20 mouse cellular contexts compared by ENCODE assay signal in the genomic region with DNA sequence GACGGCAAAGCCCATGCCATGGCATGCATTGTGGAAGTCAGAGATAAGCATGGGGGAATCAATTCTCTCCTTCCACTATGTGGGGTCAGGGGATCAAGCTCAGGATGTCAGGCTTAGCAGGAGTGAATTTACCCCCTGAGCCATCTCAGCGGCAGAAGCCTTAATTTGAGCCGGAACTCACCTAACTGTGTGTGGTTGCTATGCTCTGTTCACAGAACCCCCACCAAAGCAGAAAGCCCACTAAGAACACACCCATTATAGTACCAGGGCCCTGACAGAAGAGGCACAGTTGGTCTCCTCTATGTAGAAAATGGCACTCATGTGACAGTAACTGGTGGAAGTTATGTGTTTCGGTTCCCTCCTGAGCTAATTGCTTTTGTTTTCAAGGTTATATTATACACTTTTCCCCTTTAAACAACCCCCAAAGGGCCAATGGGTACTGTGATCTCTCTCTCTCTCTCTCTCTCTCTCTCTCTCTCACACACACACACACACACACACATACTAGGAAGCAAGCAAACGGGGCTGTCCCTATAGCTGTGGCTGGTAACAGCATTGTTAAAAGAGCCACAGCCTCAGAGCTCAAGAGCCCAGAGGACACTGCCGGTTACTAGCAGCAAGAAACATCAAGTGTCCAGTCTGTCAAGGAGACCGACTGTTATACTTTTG. TPM values are rescaled to one million over a fixed set of nuclear protein-coding genes. Genes with fewer than 3 reads are reported as not detected.
DNase-seq lines count a peak whose midpoint lies in the region; ATAC-seq lines count a peak whose summit lies in the region.
"Had no signal": no experiment of that assay in that cellular context is flagged by ENCODE, and none has a peak within 500 bp of the region (broad histone marks: within the 10 kb centered on the region; RNA-seq: fewer than 3 reads in every experiment).

No protein-coding gene starts in this region.

- ATAC-seq in neural tube, embryonic 14.5 days (ENCODE audit: low read depth) = peak; percentile 33; the same call in 1 of the 2 replicates

- H3K4me3 ChIP-seq in heart, embryonic 10.5 days = no peak overlapping the region
- no peak overlapping the region for H3K4me3 ChIP-seq in neural tube, embryonic 14.5 days (ENCODE audit: low read depth, low read length)
- no peak overlapping the region for H3K4me3 ChIP-seq in limb, embryonic 10.5 days
- H3K4me3 ChIP-seq: embryonic facial prominence, embryonic 12.5 days; liver, embryonic 15.5 days had no signal

- peak overlapping the region; percentile 47 for H3K27ac ChIP-seq in heart, embryonic 10.5 days
- peak overlapping the region; percentile 49; the same call in 1 of the 2 replicates for H3K27ac ChIP-seq in neural tube, embryonic 14.5 days (ENCODE audit: low read depth, low read length)
- H3K27ac ChIP-seq in limb, embryonic 10.5 days = no peak overlapping the region
- H3K27ac ChIP-seq: embryonic facial prominence, embryonic 12.5 days; liver, embryonic 15.5 days had no signal

- no peak overlapping the region for H3K4me2 ChIP-seq in neural tube, embryonic 14.5 days (ENCODE audit: low read depth, low read length)
- H3K4me2 ChIP-seq: embryonic facial prominence, embryonic 12.5 days; heart, embryonic 11.5 days; liver, embryonic 15.5 days had no signal

- H3K9ac ChIP-seq in neural tube, embryonic 14.5 days (replicated peaks; ENCODE audit: low read depth, low read length) = no peak overlapping the region
- H3K9ac ChIP-seq: embryonic facial prominence, embryonic 12.5 days; liver, embryonic 15.5 days had no signal

- no peaks in the 10 kb centered on the region for H3K9me3 ChIP-seq in heart, embryonic 10.5 days
- H3K9me3 ChIP-seq in neural tube, embryonic 14.5 days (ENCODE audit: control insufficient read depth, low read length) = no peaks in the 10 kb centered on the region
- H3K9me3 ChIP-seq in limb, embryonic 10.5 days (replicated peaks) = no peaks in the 10 kb centered on the region
- H3K9me3 ChIP-seq: embryonic facial prominence, embryonic 12.5 days; G1E; liver, embryonic 15.5 days had no signal

- H3K36me3 ChIP-seq in heart, embryonic 10.5 days = no peaks in the 10 kb centered on the region
- no peaks in the 10 kb centered on the region for H3K36me3 ChIP-seq in neural tube, embryonic 14.5 days (ENCODE audit: control insufficient read depth, insufficient read depth, low read length)
- no peaks in the 10 kb centered on the region for H3K36me3 ChIP-seq in limb, embryonic 10.5 days
- H3K36me3 ChIP-seq: embryonic facial prominence, embryonic 12.5 days; G1E; liver, embryonic 15.5 days had no signal

- 43% methylated on average over 7 of the region's 7 CpGs for WGBS in heart, embryonic 10.5 days
- WGBS in neural tube, embryonic 14.5 days = 42% methylated on average over 7 of the region's 7 CpGs
- WGBS in limb, embryonic 10.5 days = 54% methylated on average over 7 of the region's 7 CpGs

- DNase-seq in heart, embryonic 10.5 days (ENCODE audit: low spot score) = peak; percentile 55
- DNase-seq in heart, postnatal 10 days = no peak
- no peak for DNase-seq in neural tube, embryonic 10.5 days (ENCODE audit: extremely low spot score, low spot score)
- peak; percentile 27 for DNase-seq in limb, embryonic 10.5 days (ENCODE audit: low spot score)
- peak; percentile 61 to 72 for DNase-seq in spleen, postnatal 36 days (ENCODE audit: low spot score in 2 of 2)
- DNase-seq in cerebellum, postnatal 4 days (ENCODE audit: low spot score in 2 of 2) = no peak
- DNase-seq in left cerebral cortex, postnatal 10 days (ENCODE audit: extremely low spot score in 1 of 2, low spot score in 2 of 2) = no peak
- DNase-seq: adrenal gland, adult 8-10 months; cerebellum, adult 18-20 months; gastrocnemius, postnatal 10 days; heart, postnatal 36 days; kidney, adult 8-10 months; kidney, postnatal 4 days; lung, postnatal 14 days; thymus, adult 2 months had no signal

- intact Hi-C loops in heart, postnatal 10 days (cut with DNase I) = no loop called here
- intact Hi-C loops in left cerebral cortex, postnatal 10 days (cut with DNase I) = no loop called here

- peaks cover 42% of the 10 kb centered on the region for H3K4me1 ChIP-seq in heart, embryonic 10.5 days
- peaks cover 7% of the 10 kb centered on the region for H3K4me1 ChIP-seq in neural tube, embryonic 14.5 days (ENCODE audit: control insufficient read depth, insufficient read depth, low read length)
- H3K4me1 ChIP-seq in limb, embryonic 10.5 days = peaks cover 34% of the 10 kb centered on the region

- H3K27me3 ChIP-seq in heart, embryonic 10.5 days (ENCODE audit: insufficient read depth, poor library complexity, severe bottlenecking) = no peaks in the 10 kb centered on the region; the same call in 1 of the 2 replicates
- H3K27me3 ChIP-seq in neural tube, embryonic 14.5 days (ENCODE audit: control insufficient read depth, insufficient read depth, low read length) = no peaks in the 10 kb centered on the region
- 0 out of 2 replicates have a peak, but pooled peaks cover 2% of the 10 kb centered on the region for H3K27me3 ChIP-seq in limb, embryonic 10.5 days (ENCODE audit: low read depth, poor library complexity, severe bottlenecking)
- H3K27me3 ChIP-seq: liver, embryonic 15.5 days had no signal

RNA-seq across cellular contexts. Expression of gene St8sia1, which starts 27.3 kb away (rescaled TPM):
- polyA plus RNA-seq in heart, embryonic 10.5 days (2016; fragmentation: Nextera tagmentation; extraction: Ambion mirVana) = 3.1 and 3.4 TPM in 2 replicates
- 1 to 10 TPM in 1 of 2 experiments, under 1 TPM in 1; 0.89 to 1.3 TPM for total RNA-seq in heart, postnatal 10 days (2021)
- 8.2 and 9.5 TPM in 2 replicates for polyA plus RNA-seq in neural tube, embryonic 14.5 days (2014; fragmentation: Nextera tagmentation; extraction: Ambion mirVana)
- 0.73 and 0.91 TPM in 2 replicates for polyA plus RNA-seq in limb, embryonic 10.5 days (2016; fragmentation: Nextera tagmentation; extraction: Ambion mirVana)
- 10 to 100 TPM; 21.7 to 24.4 TPM for total RNA-seq in left cerebral cortex, postnatal 10 days (2021)
- polyA plus RNA-seq: G1E had no signal

Comparison
In these comparisons a context has a peak if more than half of its experiments do, and no peak if none do; other contexts are left out.
1. DNase-seq: peak in heart, embryonic 10.5 days (single experiment), limb, embryonic 10.5 days (single experiment) and spleen, postnatal 36 days (2 of 2); none in heart, postnatal 10 days (0 of 2), neural tube, embryonic 10.5 days (single experiment), cerebellum, postnatal 4 days (0 of 2) and left cerebral cortex, postnatal 10 days (0 of 2).